Mouse (Mus musculus): ENCODE data around the gene Bak1. TPM values are rescaled to one million over a fixed set of nuclear protein-coding genes. Genes with fewer than 3 reads are reported as not detected.

Bak1 gene
- polyA plus RNA-seq, 1 experiment = 56.8 TPM

DNA sequence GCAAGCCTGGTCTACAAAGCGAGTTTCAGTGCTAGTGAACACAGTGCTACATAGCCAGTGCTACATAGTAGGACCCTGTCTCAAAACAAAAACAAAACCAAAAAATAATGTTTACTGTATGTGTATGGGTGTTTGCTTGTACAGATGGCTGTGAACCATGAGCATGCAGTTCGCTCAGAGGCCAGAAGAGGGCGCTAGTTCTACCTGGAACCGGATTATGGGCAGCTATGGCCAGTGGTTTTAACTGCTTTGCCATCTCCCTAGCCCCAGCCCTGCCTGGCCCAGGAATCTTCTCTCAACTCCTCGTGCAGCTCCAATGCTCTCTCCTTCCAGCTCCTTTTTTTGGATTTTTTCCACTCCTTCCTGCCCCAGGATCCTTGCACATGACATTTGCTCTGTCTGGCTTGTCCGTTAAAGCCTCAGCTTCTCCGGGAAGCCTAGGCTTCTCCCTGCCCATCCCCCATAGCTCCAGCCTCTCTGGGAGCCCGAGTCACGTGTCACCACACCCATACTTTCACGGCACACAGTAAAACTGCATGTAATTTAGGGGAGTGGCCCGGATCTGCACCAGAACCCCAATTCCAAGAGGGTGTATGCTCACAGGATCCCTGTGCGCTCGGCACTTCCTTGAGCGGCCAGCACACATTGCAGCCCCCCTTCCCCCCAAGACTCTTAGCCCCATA lies 19.1 kb upstream of the Bak1 start:
- H3K4me3 ChIP-seq (replicated peaks; ENCODE audit: control insufficient read depth, low read depth, low read length) = no peak overlapping the region
- WGBS = 84% methylated on average over 14 of the region's 14 CpGs
- peaks cover 4% of the 10 kb centered on the region for H3K4me1 ChIP-seq (ENCODE audit: control insufficient read depth, insufficient read depth, low read length)
- TF ChIP-seq POLR2A (IDR thresholded peaks at IDR 0.05; ENCODE audit: borderline replicate concordance, control insufficient read depth, low read depth, low read length) = no peak
- TF ChIP-seq CTCF (IDR thresholded peaks at IDR 0.05; ENCODE audit: control insufficient read depth, insufficient read depth, low read length) = peak; percentile 52
- no peak overlapping the region for H3K27ac ChIP-seq (ENCODE audit: control insufficient read depth, insufficient read depth, low read depth, low read length, poor library complexity)

DNA sequence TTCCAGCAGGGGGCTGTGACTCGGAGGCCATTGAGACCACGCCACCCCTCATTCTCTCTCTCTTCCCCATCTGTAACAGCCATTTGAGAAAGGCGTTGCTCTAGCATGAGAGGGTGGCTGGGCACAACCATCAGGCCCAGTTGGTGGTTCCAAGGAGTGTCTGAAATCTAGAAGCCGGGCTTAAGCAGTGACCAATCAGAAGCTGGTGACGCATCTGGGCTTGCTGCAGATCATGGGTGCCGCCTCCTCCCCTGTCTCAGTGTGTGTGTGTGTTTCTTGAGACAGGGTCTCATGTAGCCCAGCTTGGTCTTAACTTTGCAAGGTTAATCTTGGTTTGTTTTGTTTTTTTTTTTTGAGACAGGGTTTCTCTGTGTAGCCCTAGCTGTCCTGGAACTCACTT lies 16.4 kb upstream of the Bak1 start:
- peaks cover 9% of the 10 kb centered on the region for H3K4me1 ChIP-seq (ENCODE audit: control insufficient read depth, insufficient read depth, low read length)
- no peak overlapping the region for H3K4me3 ChIP-seq (replicated peaks; ENCODE audit: control insufficient read depth, low read depth, low read length)
- TF ChIP-seq CTCF (IDR thresholded peaks at IDR 0.05; ENCODE audit: control insufficient read depth, insufficient read depth, low read length) (no peak), POLR2A (IDR thresholded peaks at IDR 0.05; ENCODE audit: borderline replicate concordance, control insufficient read depth, low read depth, low read length) (no peak)
- no peak overlapping the region for H3K27ac ChIP-seq (ENCODE audit: control insufficient read depth, insufficient read depth, low read depth, low read length, poor library complexity)
- 85% methylated on average over 6 of the region's 6 CpGs for WGBS

DNA sequence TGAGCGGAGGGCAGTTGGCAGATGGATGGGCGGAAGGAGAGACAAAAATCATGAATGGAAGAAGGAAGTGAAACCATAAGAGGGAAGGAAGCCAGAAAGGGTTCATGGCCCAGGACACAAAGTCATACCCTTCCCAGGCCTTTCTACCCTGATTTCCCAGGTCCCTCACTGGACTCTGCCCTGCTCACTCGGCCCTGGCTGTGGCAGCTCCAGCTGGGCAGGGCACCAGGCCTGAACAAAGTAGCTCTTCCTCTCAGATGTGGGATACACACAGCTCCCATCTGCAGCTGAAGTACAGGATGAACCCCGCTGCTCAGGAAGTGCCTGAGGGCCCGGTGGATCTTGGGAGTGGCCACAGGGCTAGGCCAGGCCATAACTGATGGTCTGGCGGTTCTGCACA lies 14.0 kb upstream of the Bak1 start:
- 17% methylated on average over 6 of the region's 6 CpGs for WGBS
- TF ChIP-seq POLR2A (IDR thresholded peaks at IDR 0.05; ENCODE audit: borderline replicate concordance, control insufficient read depth, low read depth, low read length) (no peak), CTCF (IDR thresholded peaks at IDR 0.05; ENCODE audit: control insufficient read depth, insufficient read depth, low read length) (no peak)
- no peak overlapping the region for H3K4me3 ChIP-seq (replicated peaks; ENCODE audit: control insufficient read depth, low read depth, low read length)
- H3K27ac ChIP-seq (ENCODE audit: control insufficient read depth, insufficient read depth, low read depth, low read length, poor library complexity) = peak overlapping the region; percentile 20; the same call in 1 of the 2 replicates
- H3K4me1 ChIP-seq (ENCODE audit: control insufficient read depth, insufficient read depth, low read length) = peaks cover 9% of the 10 kb centered on the region

DNA sequence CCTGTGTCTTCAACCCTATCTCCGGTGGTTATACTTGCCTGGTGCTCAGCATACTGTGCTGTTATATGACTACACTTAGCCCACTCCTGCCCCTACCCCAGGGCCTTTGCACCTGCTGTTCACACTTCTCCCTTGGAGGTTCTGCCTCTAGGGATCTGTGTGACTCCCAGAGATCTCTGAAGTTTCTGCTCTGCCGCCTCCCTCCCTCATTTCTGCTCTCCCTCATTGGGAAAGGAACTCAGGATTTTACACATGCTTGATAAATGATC lies 12.9 kb upstream of the Bak1 start:
- TF ChIP-seq CTCF (IDR thresholded peaks at IDR 0.05; ENCODE audit: control insufficient read depth, insufficient read depth, low read length) (no peak), POLR2A (IDR thresholded peaks at IDR 0.05; ENCODE audit: borderline replicate concordance, control insufficient read depth, low read depth, low read length) (no peak)
- Histone ChIP-seq H3K4me3 (replicated peaks; ENCODE audit: control insufficient read depth, low read depth, low read length) (no peak overlapping the region), H3K27ac (ENCODE audit: control insufficient read depth, insufficient read depth, low read depth, low read length, poor library complexity) (no peak overlapping the region; the same call in 1 of the 2 replicates), H3K4me1 (ENCODE audit: control insufficient read depth, insufficient read depth, low read length) (peaks cover 9% of the 10 kb centered on the region)
- 56% methylated on average over 2 of the region's 2 CpGs for WGBS

DNA sequence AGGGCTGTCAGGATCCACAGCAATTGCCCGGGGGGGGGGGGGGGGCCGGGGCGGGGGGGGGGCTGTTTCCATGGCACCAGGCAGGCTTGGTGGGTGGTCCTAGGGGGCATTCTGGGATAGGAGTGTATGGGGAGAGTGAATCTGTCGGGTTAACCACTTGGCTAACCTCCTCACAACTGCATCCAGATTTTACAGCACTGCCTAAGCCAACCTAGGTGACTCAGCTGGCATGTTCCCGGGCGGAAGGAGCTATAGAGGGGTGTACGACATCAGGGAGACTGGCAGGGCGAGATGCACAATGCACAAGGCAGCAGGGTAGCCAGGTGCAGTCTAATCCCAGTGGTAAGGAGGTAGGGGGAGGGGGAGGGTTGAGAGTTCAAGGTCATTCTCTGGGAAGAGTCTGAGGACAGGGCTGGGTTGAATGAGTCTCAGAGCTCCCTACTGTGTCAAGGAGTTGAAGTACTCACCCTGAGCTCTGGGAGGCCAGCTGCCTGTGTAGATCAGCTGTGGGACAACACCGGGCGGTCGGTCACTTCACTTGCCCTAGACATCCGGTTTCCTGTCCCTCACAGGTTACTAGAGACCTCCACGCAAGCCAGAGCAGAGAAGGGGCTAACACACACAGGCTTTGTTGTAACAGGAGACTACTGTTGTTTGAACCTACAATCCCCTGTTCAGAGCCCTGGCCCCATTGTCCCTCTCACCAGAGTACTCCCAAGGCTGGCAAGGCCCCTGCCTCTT lies 12.4 kb upstream of the Bak1 start:
- H3K4me3 ChIP-seq (replicated peaks; ENCODE audit: control insufficient read depth, low read depth, low read length) = no peak overlapping the region
- TF ChIP-seq POLR2A (IDR thresholded peaks at IDR 0.05; ENCODE audit: borderline replicate concordance, control insufficient read depth, low read depth, low read length) (no peak), CTCF (IDR thresholded peaks at IDR 0.05; ENCODE audit: control insufficient read depth, insufficient read depth, low read length) (no peak)
- WGBS = 62% methylated on average over 11 of the region's 13 CpGs
- H3K27ac ChIP-seq (ENCODE audit: control insufficient read depth, insufficient read depth, low read depth, low read length, poor library complexity) = peak overlapping the region; percentile 40
- H3K4me1 ChIP-seq (ENCODE audit: control insufficient read depth, insufficient read depth, low read length) = peaks cover 9% of the 10 kb centered on the region

DNA sequence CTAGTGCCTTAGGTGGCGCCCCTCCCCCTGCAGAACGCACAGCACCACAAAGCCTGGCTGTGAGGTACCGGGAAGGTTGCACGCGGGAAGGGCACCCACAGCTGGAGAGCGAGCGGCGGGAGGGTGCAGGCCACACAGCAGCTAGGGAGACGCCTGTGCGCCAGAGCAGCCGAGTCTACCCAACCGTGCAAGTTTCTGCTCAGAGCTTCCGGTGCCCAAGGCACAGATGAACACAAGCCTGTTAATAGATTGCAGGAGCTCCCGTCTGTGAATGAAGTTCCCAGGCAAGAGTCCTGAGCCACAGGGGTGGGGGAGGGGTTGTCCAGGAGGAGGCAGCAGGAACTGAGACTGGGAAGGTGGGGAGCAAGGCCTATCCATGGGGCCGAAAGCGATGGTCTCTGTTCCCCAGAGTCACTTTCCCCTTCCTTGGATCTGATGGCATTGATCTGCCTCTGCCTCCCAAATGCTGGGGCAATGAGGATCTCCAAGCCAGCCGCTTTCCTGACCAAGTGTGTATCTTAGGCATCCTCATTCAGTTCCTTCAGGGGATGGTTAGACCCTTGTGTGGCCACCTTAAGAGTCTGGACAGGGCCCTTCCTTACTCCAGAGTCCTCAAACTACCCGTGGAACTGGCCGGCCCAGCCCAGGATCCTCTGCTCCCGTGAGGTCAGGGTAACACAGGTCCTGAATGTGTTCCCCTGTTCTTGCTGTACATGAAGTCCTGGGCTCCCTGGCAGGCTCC lies 11.7 kb upstream of the Bak1 start:
- H3K4me1 ChIP-seq (ENCODE audit: control insufficient read depth, insufficient read depth, low read length) = peaks cover 9% of the 10 kb centered on the region
- no peak for TF ChIP-seq POLR2A (IDR thresholded peaks at IDR 0.05; ENCODE audit: borderline replicate concordance, control insufficient read depth, low read depth, low read length)
- no peak for TF ChIP-seq CTCF (IDR thresholded peaks at IDR 0.05; ENCODE audit: control insufficient read depth, insufficient read depth, low read length)
- H3K27ac ChIP-seq (ENCODE audit: control insufficient read depth, insufficient read depth, low read depth, low read length, poor library complexity) = no peak overlapping the region; the same call in 1 of the 2 replicates
- H3K4me3 ChIP-seq (replicated peaks; ENCODE audit: control insufficient read depth, low read depth, low read length) = no peak overlapping the region
- 32% methylated on average over 20 of the region's 20 CpGs for whole genome bisulfite sequencing

DNA sequence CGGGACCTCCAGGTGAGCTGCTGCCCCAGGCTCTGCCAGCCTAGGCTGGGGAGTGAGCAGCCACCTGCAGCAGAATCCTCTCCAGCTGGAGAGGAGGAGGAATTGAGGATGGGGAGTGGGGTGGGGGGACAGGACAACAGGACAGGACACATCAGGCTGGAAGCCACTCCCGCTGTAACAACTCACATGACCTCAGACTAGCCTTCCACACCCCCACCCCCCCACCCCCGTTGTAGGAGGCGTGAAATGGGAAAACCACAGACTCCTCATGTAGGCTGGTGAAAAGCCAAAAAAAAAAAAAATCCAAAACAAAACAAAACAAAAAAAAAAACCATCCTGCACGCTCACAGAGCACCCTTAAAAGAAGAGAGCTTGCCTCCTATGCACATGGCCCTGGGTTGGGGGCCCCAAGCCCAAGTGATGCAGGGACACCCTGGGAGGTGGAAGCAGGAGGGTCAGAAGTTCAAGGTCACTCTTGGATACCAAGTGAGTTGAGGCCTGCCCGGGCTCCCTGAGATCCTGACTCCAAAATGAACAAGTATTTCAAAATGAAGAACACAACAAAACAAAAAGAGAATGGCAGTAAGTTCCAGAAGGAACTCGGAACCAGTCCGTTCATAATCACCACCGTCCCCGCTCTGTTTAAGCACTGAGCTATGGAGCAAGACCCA lies 10.8 kb upstream of the Bak1 start:
- peaks cover 9% of the 10 kb centered on the region for H3K4me1 ChIP-seq (ENCODE audit: control insufficient read depth, insufficient read depth, low read length)
- no peak overlapping the region for H3K4me3 ChIP-seq (replicated peaks; ENCODE audit: control insufficient read depth, low read depth, low read length)
- H3K27ac ChIP-seq (ENCODE audit: control insufficient read depth, insufficient read depth, low read depth, low read length, poor library complexity) = no peak overlapping the region
- 47% methylated on average over 10 of the region's 10 CpGs for WGBS
- TF ChIP-seq CTCF (IDR thresholded peaks at IDR 0.05; ENCODE audit: control insufficient read depth, insufficient read depth, low read length) = no peak
- TF ChIP-seq POLR2A (IDR thresholded peaks at IDR 0.05; ENCODE audit: borderline replicate concordance, control insufficient read depth, low read depth, low read length) = no peak
